Mouse (Mus musculus) C2C12 (cell line): Measurements from ENCODE around the gene Vill.

Experiments used
- CTCF ChIP-seq: IDR thresholded peaks from one replicate; pipeline ENCODE4 v1.5.1; 2011; ENCODE audit not compliant: control insufficient read depth, insufficient read depth, insufficient read length
- MAX ChIP-seq: IDR thresholded peaks from one replicate; pipeline ENCODE4 v1.6.1; 2011; ENCODE audit warnings: mild to moderate bottlenecking, control low read depth
- MYOD1 ChIP-seq: IDR thresholded peaks from one replicate; pipeline ENCODE4 v1.6.1; 2011; ENCODE audit warnings: low read depth; ENCODE audit not compliant: control insufficient read depth, insufficient read length
- USF1 ChIP-seq: IDR thresholded peaks from one replicate; pipeline ENCODE4 v1.6.1; 2011; ENCODE audit warnings: low read depth, mild to moderate bottlenecking, control low read depth, moderate library complexity

DNA sequence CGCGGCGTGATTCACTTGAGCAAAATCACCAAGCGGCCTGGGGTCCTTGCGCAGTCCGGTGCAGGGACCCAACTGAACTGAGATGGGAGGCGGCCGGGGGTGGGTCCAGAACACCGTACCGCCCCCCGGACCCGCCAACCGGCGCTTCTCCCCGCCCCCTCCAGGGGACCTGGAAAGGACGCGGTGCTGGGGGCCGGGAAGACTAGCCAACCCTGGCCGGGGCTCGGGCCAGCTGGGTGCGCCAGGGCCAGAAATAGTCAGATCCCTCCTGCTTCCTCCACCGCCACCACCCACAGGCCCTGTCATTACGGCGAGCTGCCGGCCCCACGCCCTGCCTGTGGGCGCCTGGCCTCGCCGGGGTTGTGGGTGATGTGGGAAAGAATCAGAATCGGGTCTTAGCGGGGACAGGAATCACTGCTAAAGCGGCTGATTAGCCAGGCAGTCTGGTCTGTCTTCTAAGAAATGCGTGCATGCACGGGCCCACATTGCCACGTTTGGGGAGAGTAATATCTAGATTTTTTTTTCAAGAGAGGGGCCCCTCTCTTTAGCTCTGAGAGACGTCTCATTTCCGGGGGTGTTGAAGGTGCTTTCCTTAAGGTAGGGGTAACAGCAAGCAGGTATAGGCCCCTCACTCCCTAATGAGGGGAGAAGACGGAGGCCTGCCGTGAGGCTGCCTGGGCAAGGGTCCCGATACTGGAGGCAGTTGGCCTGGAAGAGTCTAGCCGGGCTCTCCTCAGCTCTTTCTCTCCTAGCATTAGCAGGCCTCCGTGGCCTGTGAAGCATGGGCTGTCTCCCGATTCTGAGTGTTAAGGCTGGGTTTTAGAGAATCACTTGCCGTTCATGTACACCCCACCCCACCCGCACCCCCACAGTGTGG lies 41.1 kb downstream of the Vill start, which contains the start of gene Plcd1:
- TF ChIP-seq USF1 (no peak), MAX (no peak), CTCF (no peak), MYOD1 (no peak)
